Mouse (Mus musculus) bone marrow macrophage, adult 2 months (primary cell): ENCODE measurements around the gene Mrps35.

ENCODE experiments used
- CTCF ChIP-seq: IDR thresholded peaks from 2 replicates; pipeline ENCODE4 v1.5.1; 2012; ENCODE audit warnings: low read depth, mild to moderate bottlenecking, low read length, moderate library complexity
- POLR2A ChIP-seq: IDR thresholded peaks from 2 replicates; pipeline ENCODE4 v1.6.1; 2012; ENCODE audit warnings: mild to moderate bottlenecking, low read depth, low read length, borderline replicate concordance

GRCm38 (mm10) chr6:147118190-147118589 is 75.6 kb downstream of the Mrps35 start:
- no peak for TF ChIP-seq CTCF
- TF ChIP-seq POLR2A = no peak
